Mouse (Mus musculus) right cerebral cortex, postnatal 14 days (tissue): ENCODE measurements around the gene Fuk.
"Not testable (repeated sequence)": the region's sequence is repeated elsewhere in the genome, so short reads cannot be mapped to it uniquely, and the experiment has no call there.

Source experiments
- DNase-seq: peaks from one replicate; pipeline ENCODE4 v3.0.0; 2022

The Fuk gene

GRCm38 (mm10) chr8:110901839-110902578 is at the start of gene Fuk:
Gene Fuk (minus strand): TSS chr8:110902488.
- peak; percentile 81 for DNase-seq

- no peak for DNase-seq
Observed at GRCm38 (mm10) chr8:110950065-110950484, 47.8 kb upstream of the Fuk start.

- no peak for DNase-seq
Observed at GRCm38 (mm10) chr8:110945716-110946115, 43.4 kb upstream of the Fuk start.

- DNase-seq: no peak
Observed at GRCm38 (mm10) chr8:110944276-110944876, 42.1 kb upstream of the Fuk start.

- DNase-seq: no peak
Observed at GRCm38 (mm10) chr8:110941453-110941948, 39.2 kb upstream of the Fuk start.

GRCm38 (mm10) chr8:110940682-110941452 is 38.6 kb upstream of the Fuk start:
- DNase-seq: no peak

- peak; percentile 46 for DNase-seq
Observed at GRCm38 (mm10) chr8:110938882-110939589, 36.7 kb upstream of the Fuk start.

GRCm38 (mm10) chr8:110936217-110936616 is 33.9 kb upstream of the Fuk start:
- DNase-seq: no peak

- no peak for DNase-seq
Observed at GRCm38 (mm10) chr8:110933272-110933671, 31.0 kb upstream of the Fuk start.

GRCm38 (mm10) chr8:110932444-110932843 is 30.2 kb upstream of the Fuk start:
- DNase-seq: no peak

GRCm38 (mm10) chr8:110931176-110931939 is 29.1 kb upstream of the Fuk start:
- peak; percentile 29 for DNase-seq

- not testable (repeated sequence) for DNase-seq
Observed at GRCm38 (mm10) chr8:110929672-110930071, 27.4 kb upstream of the Fuk start.

- no peak for DNase-seq
Observed at GRCm38 (mm10) chr8:110929066-110929465, 26.8 kb upstream of the Fuk start.

- no peak for DNase-seq
Observed at GRCm38 (mm10) chr8:110928435-110928834, 26.1 kb upstream of the Fuk start.

GRCm38 (mm10) chr8:110926690-110927089 is 24.4 kb upstream of the Fuk start:
- no peak for DNase-seq

- no peak for DNase-seq
Observed at GRCm38 (mm10) chr8:110925691-110926140, 23.4 kb upstream of the Fuk start.

GRCm38 (mm10) chr8:110921492-110922230 is 19.4 kb upstream of the Fuk start:
- no peak for DNase-seq

- DNase-seq: no peak
Observed at GRCm38 (mm10) chr8:110920773-110921277, 18.5 kb upstream of the Fuk start.

GRCm38 (mm10) chr8:110920032-110920772 is 17.9 kb upstream of the Fuk start:
- no peak for DNase-seq

- peak; percentile 82 for DNase-seq
Observed at GRCm38 (mm10) chr8:110919341-110920031, 17.2 kb upstream of the Fuk start, which contains the start of gene St3gal2. Gene St3gal2 (plus strand): TSS chr8:110919922.
